Mouse (Mus musculus) gastrocnemius, postnatal 4 days (tissue): ENCODE measurements around the gene Slit3. TPM values are rescaled to one million over a fixed set of nuclear protein-coding genes. Genes with fewer than 3 reads are reported as not detected.

Source experiments
- DNase-seq, 2 experiments: peaks; one replicate each; pipeline ENCODE4 v3.0.0; 2021 to 2022; ENCODE audit warnings: low spot score in 2 of 2, mixed read lengths in 2 of 2
- long read RNA-seq, 2 experiments: library from polyadenylated mRNA; stranded (forward); transcript quantifications; one replicate each; pipeline ENCODE4 v2.0.0; 2021
- total RNA-seq, 2 experiments: library from RNA; stranded (reverse); gene quantifications; 2 replicates each; pipeline ENCODE4 v1.2.3; 2021

Gene Slit3
- total RNA-seq = 10 to 100 TPM; 17.0 to 24.0 TPM
- long read RNA-seq, experiment 1, partial matches to known transcripts = 1 of 2 reads
- long read RNA-seq, experiment 1, other reads (novel, unspliced or antisense) = 1 of 2 reads
- long read RNA-seq, experiment 2, partial matches to known transcripts = 5 of 6 reads
- long read RNA-seq, experiment 2, other reads (novel, unspliced or antisense) = 1 of 6 reads

- peak in 1 of 2 experiments; percentile 50 for DNase-seq
Measured at GRCm38 (mm10) chr11:35120894-35121610, at the start of gene Slit3. Gene Slit3, plus strand, starts transcription at chr11:35121224.

- no peak for DNase-seq
Measured at GRCm38 (mm10) chr11:35071451-35071850, 49.6 kb upstream of the Slit3 start.

DNA sequence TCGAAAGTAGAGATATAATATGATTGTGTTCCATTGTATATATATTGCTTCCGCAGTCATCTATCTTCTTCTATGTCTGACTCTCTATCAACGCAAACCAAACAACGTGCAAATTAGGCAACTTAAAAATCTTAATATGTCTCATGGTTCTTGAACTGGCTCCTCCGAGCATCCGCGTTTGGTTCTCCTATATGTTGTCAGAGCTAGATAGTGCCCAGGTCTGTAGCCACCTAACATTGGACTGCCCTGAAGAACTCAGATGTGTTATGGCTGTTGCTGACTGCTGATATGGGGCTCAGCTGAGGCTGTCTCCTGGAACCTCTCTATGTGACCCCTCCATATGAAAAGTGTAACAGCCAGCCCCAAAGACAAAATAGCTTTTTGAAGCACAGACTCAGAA lies 45.6 kb upstream of the Slit3 start:
- no peak for DNase-seq

GRCm38 (mm10) chr11:35080451-35081125 lies 40.4 kb upstream of the Slit3 start:
- no peak for DNase-seq

- no peak for DNase-seq
Measured at GRCm38 (mm10) chr11:35082297-35082696, 38.7 kb upstream of the Slit3 start.

GRCm38 (mm10) chr11:35083049-35083448 lies 38.0 kb upstream of the Slit3 start:
- DNase-seq = no peak

GRCm38 (mm10) chr11:35085351-35085750 lies 35.7 kb upstream of the Slit3 start:
- no peak for DNase-seq

DNA sequence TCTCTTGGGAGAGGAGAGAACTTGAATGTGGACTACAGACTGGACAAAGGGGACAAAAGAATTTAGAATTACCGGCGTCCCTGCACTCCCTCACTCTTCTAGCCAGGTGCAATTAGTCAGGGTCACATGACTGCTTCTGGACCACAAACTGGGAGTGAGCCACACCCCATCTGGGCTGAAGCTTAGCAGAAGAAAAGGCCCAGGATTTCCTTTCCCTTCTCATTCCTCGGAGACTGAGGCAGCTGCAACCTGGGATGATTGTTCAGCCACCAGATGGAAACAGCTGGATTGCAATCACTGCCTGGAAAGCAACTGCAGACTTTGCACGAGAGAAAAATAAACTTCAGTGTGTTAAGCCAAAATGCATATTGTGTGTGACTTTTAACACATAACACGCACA lies 35.0 kb upstream of the Slit3 start:
- DNase-seq = peak in 1 of 2 experiments; percentile 17

GRCm38 (mm10) chr11:35087454-35087853 lies 33.6 kb upstream of the Slit3 start:
- no peak for DNase-seq

DNA sequence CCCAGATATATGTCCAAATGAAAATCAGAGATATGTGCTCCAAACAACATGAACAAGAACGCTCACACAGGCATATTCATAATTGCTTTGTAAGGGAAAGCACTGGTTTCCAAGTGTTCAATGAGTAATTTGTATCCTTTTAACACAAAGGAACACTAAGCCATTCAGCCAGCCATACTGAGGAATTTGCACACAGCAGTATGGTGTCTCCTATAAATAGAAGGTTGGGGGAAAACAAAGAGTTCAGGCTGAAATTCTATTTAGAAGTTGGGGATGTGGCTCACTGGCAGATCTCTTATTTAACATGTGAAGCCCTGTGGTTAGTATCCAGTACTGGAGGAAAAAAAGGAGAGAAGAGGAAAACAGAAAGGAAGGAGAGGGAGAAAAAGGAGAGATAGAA lies 32.9 kb upstream of the Slit3 start:
- DNase-seq = no peak

- no peak for DNase-seq
Measured at GRCm38 (mm10) chr11:35090629-35091335, 30.2 kb upstream of the Slit3 start.

- DNase-seq = no peak
Measured at GRCm38 (mm10) chr11:35096538-35096937, 24.5 kb upstream of the Slit3 start.

- no peak for DNase-seq
Measured at GRCm38 (mm10) chr11:35109781-35110180, 11.2 kb upstream of the Slit3 start.

DNA sequence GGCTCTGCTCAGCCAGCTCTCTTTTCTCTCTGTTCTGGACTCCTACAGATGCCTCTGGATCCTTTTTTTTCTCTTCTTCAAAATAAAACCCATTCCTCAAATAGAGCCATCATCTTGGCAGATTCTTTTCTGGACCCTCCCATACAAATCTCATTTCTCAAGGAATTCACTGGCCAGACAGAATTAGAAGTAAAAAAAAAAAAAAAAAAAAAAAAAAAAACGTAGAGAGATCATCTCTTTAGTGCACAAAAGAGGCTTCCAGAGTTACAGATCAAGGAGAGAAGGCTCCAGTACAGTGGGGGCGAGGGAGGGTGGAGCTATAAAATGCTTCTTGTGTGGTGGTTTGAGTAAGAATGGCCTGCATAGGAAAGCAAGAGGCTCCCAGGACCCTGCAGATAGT lies 10.2 kb upstream of the Slit3 start:
- no peak for DNase-seq

GRCm38 (mm10) chr11:35113290-35113689 lies 7.7 kb upstream of the Slit3 start:
- DNase-seq = no peak

DNA sequence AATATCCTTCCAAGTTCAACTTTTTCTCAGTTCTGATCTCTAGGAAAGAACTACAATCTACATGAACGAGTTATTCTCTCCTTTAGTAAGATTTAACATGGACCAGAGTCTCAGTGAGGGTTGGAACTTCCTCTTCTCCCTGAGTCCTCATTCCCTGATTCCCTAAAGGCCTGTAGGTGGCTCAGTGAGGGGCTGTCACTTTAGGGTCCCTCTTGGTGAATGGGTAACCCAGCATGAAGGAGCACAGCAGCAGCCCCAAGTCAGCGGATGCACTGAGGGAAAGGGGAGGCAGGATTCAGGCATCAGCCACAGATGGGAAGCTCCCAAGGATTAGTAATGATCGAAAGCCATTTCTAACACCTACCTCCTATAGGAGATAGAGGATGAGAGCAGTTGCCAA lies 4.6 kb upstream of the Slit3 start:
- DNase-seq = no peak

GRCm38 (mm10) chr11:35117871-35118270 lies 3.2 kb upstream of the Slit3 start:
- DNase-seq = no peak

DNA sequence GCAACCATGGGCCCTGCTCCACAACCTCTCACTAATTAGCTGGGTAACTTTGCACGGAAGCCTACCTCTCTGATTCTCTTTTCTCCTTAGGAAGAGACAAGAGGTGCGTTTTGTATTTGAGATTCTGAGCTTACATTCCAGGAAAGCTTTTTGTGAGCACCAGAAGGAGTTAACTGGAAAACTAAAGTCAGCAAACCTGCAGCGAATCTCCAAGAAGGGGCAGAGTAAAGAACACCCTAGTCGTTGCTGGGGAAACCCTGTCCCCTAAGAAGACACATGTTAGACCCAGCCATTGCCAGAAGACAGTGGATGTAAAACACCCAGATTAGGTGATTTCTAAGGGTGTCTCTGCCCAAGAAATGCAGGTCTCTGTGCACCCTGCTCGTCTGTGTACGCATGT lies 2.3 kb upstream of the Slit3 start:
- no peak for DNase-seq

DNA sequence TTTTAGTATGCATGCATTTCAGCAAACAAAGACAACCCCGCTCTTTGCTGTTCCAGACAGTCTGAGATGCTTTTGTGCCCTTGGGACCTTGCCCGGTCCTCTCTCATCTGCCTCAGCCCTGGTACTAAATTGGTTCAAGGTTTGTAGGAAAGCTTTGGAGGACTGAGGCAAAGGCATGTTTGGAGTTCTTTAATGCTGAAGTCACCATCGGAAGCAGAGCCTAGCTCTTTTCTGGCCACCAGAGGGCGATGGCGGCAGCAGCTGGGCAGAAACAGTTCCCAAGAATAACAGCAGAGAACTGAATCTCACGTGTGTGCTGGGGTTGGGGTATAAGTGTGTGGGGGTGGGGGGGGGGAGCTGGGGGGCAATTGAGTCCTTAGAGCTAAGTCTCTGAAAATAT lies 1.7 kb upstream of the Slit3 start:
- peak; percentile 55 to 74 for DNase-seq

DNA sequence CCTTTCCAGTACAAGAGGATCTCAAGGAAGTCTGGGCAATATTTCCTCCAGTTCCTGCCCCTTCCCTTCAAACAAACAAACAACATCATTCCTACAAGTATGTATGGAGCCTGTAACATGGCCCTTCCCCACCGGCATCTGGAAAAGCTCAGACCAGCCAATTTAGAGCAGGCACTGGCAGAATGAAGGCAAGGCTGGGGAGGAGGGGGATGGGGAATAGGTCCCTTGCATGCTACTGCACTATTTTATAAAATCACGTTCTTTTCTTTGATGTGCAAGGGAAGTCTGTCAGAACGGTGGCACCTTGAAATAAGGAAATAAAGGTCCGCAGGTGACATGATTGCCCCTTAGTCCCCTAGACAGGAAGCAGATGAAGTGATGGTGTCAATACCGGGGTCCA lies 948 bp upstream of the Slit3 start:
- DNase-seq = no peak

- DNase-seq = peak in 1 of 2 experiments; percentile 30
Measured at GRCm38 (mm10) chr11:35121611-35121959, 561 bp downstream of the Slit3 start.
